ENCODE assay signal across 24 mouse cellular contexts in the genomic region with DNA sequence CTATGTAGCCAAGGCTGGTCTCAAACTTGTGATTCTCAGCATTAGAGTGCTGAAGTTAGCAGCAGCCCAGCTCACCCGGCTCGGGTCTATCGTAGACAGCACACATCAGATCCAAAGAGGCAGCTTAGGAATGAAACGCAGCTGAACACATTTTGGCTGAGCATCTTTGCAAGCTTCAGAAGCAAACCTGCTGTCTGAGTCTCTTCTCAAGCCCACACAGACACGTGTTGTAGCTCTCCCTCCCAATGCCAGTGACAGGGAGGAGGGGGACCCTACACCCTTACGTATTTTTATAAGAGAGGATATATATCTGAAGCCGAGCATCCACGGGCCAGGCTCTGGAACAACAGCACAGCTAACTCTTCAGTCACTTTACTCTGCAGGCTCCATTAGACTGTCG. TPM values are rescaled to one million over a fixed set of nuclear protein-coding genes. Genes with fewer than 3 reads are reported as not detected.
DNase-seq lines count a peak whose midpoint lies in the region; ATAC-seq and TF ChIP-seq lines count a peak whose summit lies in the region.
"Had no signal": no experiment of that assay in that cellular context is flagged by ENCODE, and none has a peak within 500 bp of the region (broad histone marks: within the 10 kb centered on the region; RNA-seq: fewer than 3 reads in every experiment).

No protein-coding gene starts in this region.

- no peak overlapping the region for H3K9ac ChIP-seq in kidney, embryonic 15.5 days
- H3K9ac ChIP-seq in heart, adult 2 months (ENCODE audit: low read depth, low read length), result no peak overlapping the region
- H3K9ac ChIP-seq: embryonic facial prominence, embryonic 13.5 days; forebrain, embryonic 12.5 days; heart, embryonic 13.5 days had no signal

- intact Hi-C loops in heart, adult 2 months (cut with DNase I), result no loop called here

- H3K9me3 ChIP-seq in kidney, embryonic 15.5 days (replicated peaks), result no peaks in the 10 kb centered on the region
- H3K9me3 ChIP-seq: embryonic facial prominence, embryonic 13.5 days; forebrain, embryonic 12.5 days; heart, embryonic 13.5 days had no signal

- no peak overlapping the region for H3K4me3 ChIP-seq in kidney, embryonic 15.5 days (replicated peaks)
- no peak overlapping the region for H3K4me3 ChIP-seq in heart, adult 2 months
- H3K4me3 ChIP-seq: embryonic facial prominence, embryonic 13.5 days; forebrain, embryonic 12.5 days; gastrocnemius, adult 2 months; heart, embryonic 13.5 days had no signal

- no peak for DNase-seq in kidney, adult 18-20 months
- peak; percentile 11 to 33 for DNase-seq in layer of hippocampus, adult 18-20 months (ENCODE audit: low spot score in 2 of 2)
- no peak for DNase-seq in layer of hippocampus, adult 9-10 months (ENCODE audit: low spot score)
- peak; percentile 26 to 53 for DNase-seq in right cerebral cortex, postnatal 10 days (ENCODE audit: low spot score in 2 of 2)
- no peak for DNase-seq in right cerebral cortex, postnatal 4 days
- DNase-seq in heart, adult 2 months, result no peak
- DNase-seq: adrenal gland, postnatal 14 days; cerebellum, adult 18-20 months; cerebellum, adult 9-11 months; cerebellum, postnatal 36 days; gastrocnemius, adult 2 months; gastrocnemius, postnatal 25 days; heart, postnatal 36 days had no signal

- no peak for ATAC-seq in kidney, embryonic 15.5 days (replicated peaks; ENCODE audit: low FRiP score)
- ATAC-seq: activated CD4-positive, CD25-positive, alpha-beta regulatory T cell, adult 4 months; forebrain, embryonic 16.5 days; Patski had no signal

- TF ChIP-seq POLR2A in heart, adult 2 months (IDR thresholded peaks at IDR 0.05; ENCODE audit: insufficient read depth, low read depth, low read length), result no peak

- H3K27me3 ChIP-seq in kidney, embryonic 15.5 days, result no peaks in the 10 kb centered on the region
- no peaks in the 10 kb centered on the region for H3K27me3 ChIP-seq in heart, adult 2 months (ENCODE audit: control insufficient read depth, insufficient read depth, low read length)
- H3K27me3 ChIP-seq: CH12.LX; embryonic facial prominence, embryonic 13.5 days; forebrain, embryonic 12.5 days; heart, embryonic 13.5 days; Patski had no signal

- no peak for TF ChIP-seq EP300 in heart, adult 2 months (IDR thresholded peaks at IDR 0.05; ENCODE audit: insufficient read depth, low read depth, low read length)

- no peak overlapping the region for H3K4me2 ChIP-seq in kidney, embryonic 15.5 days
- H3K4me2 ChIP-seq: embryonic facial prominence, embryonic 13.5 days; forebrain, embryonic 12.5 days; heart, embryonic 13.5 days had no signal

- peaks cover 17% of the 10 kb centered on the region; the same call in 1 of the 2 replicates for H3K4me1 ChIP-seq in kidney, embryonic 15.5 days
- H3K4me1 ChIP-seq in heart, adult 2 months (ENCODE audit: control insufficient read depth, insufficient read depth, low read length), result no peaks in the 10 kb centered on the region
- H3K4me1 ChIP-seq: embryonic facial prominence, embryonic 13.5 days; forebrain, embryonic 12.5 days had no signal

- peaks cover 26% of the 10 kb centered on the region for H3K36me3 ChIP-seq in kidney, embryonic 15.5 days
- no peaks in the 10 kb centered on the region for H3K36me3 ChIP-seq in heart, adult 2 months (ENCODE audit: control insufficient read depth, insufficient read depth, low read length)

- TF ChIP-seq CTCF in heart, adult 2 months (IDR thresholded peaks at IDR 0.05), result no peak

- WGBS in kidney, embryonic 15.5 days, result 79% methylated on average over 9 of the region's 9 CpGs
- WGBS in heart, adult 2 months, result 87% methylated on average over 9 of the region's 9 CpGs

- no peaks in the 10 kb centered on the region for H3K79me2 ChIP-seq in heart, adult 2 months (replicated peaks; ENCODE audit: control insufficient read depth, insufficient read depth, low read length)

- H3K27ac ChIP-seq in kidney, embryonic 15.5 days, result peak overlapping the region; percentile 84
- H3K27ac ChIP-seq in heart, adult 2 months, result no peak overlapping the region
- H3K27ac ChIP-seq: embryonic facial prominence, embryonic 13.5 days; forebrain, embryonic 12.5 days; gastrocnemius, adult 2 months; heart, embryonic 13.5 days had no signal

RNA-seq across cellular contexts. Expression of gene Gata3, which starts 27.8 kb away (rescaled TPM):
- polyA plus RNA-seq in kidney, embryonic 15.5 days (2015; fragmentation: Nextera tagmentation; extraction: Ambion mirVana), result 98.5 and 108 TPM in 2 replicates
- total RNA-seq in layer of hippocampus, adult 18-20 months (2021), result not detected
- under 1 TPM; 0.59 to 0.91 TPM for total RNA-seq in heart, adult 2 months (2021)
- polyA plus RNA-seq in heart, adult 2 months (2012; rRNA removed), result 0.32 and 0.57 TPM in 2 replicates
- total RNA-seq: granulocyte monocyte progenitor cell, adult 5-6 weeks had no signal

RNA-seq across cellular contexts. Expression of gene 9230102O04Rik, which starts 28.3 kb away (rescaled TPM):
- 4.9 and 6.2 TPM in 2 replicates for polyA plus RNA-seq in kidney, embryonic 15.5 days (2015; fragmentation: Nextera tagmentation; extraction: Ambion mirVana)
- not detected for total RNA-seq in layer of hippocampus, adult 18-20 months (2021)
- total RNA-seq in heart, adult 2 months (2021), result not detected
- polyA plus RNA-seq in heart, adult 2 months (2012; rRNA removed), result not detected in 2 replicates
- total RNA-seq: adrenal gland, adult 18-20 months; adrenal gland, postnatal 14 days; gastrocnemius, adult 2 months; gastrocnemius, postnatal 25 days; granulocyte monocyte progenitor cell, adult 5-6 weeks; heart, postnatal 36 days had no signal
- polyA plus RNA-seq: forebrain, embryonic 16.5 days; heart, embryonic 13.5 days; heart, postnatal 0 days; Patski had no signal

RNA-seq across cellular contexts. Expression of gene 4930412O13Rik, which starts 36.5 kb away (rescaled TPM):
- polyA plus RNA-seq in kidney, embryonic 15.5 days (2015; fragmentation: Nextera tagmentation; extraction: Ambion mirVana), result 2.8 and 3.0 TPM in 2 replicates
- not detected for total RNA-seq in layer of hippocampus, adult 18-20 months (2021)
- not detected for total RNA-seq in heart, adult 2 months (2021)
- not detected in 2 replicates for polyA plus RNA-seq in heart, adult 2 months (2012; rRNA removed)
- total RNA-seq: CH12.LX; gastrocnemius, adult 2 months; gastrocnemius, postnatal 25 days; granulocyte monocyte progenitor cell, adult 5-6 weeks; heart, postnatal 36 days had no signal
- polyA plus RNA-seq: embryonic facial prominence, embryonic 13.5 days; forebrain, embryonic 16.5 days; heart, postnatal 0 days; Patski had no signal

Comparison
In these comparisons a context has a peak if more than half of its experiments do, and no peak if none do; other contexts are left out.
1. DNase-seq: peak in layer of hippocampus, adult 18-20 months (2 of 2) and right cerebral cortex, postnatal 10 days (2 of 2); none in kidney, adult 18-20 months (single experiment), layer of hippocampus, adult 9-10 months (single experiment), right cerebral cortex, postnatal 4 days (single experiment) and heart, adult 2 months (0 of 2).